Mouse (Mus musculus) small intestine, adult 2 months (tissue): ENCODE results near the gene Asprv1. TPM values are rescaled to one million over a fixed set of nuclear protein-coding genes. Genes with fewer than 3 reads are reported as not detected.

Experiments
- H3K27ac ChIP-seq: fragments of 200-500 bp; 2 replicates; pipeline ENCODE4 v1.5.1; 2012; ENCODE audit warnings: low read depth, low read length, control low read depth, inconsistent platforms; ENCODE audit not compliant: insufficient read depth
- H3K27me3 ChIP-seq: fragments of 200-500 bp; 2 replicates; pipeline ENCODE4 v1.6.1; 2012; ENCODE audit warnings: mild to moderate bottlenecking, moderate library complexity, low read length, inconsistent platforms; ENCODE audit not compliant: control insufficient read depth, insufficient read depth
- H3K36me3 ChIP-seq: fragments of 200-500 bp; 2 replicates; pipeline ENCODE4 v1.6.1; 2012; ENCODE audit warnings: mild to moderate bottlenecking, low read length, control low read depth, inconsistent platforms; ENCODE audit not compliant: control insufficient read depth, insufficient read depth
- H3K4me1 ChIP-seq: fragments of 200-500 bp; 2 replicates; pipeline ENCODE4 v1.6.1; 2012; ENCODE audit warnings: low read length, inconsistent platforms, mixed read lengths; ENCODE audit not compliant: control insufficient read depth, insufficient read depth, insufficient read length
- H3K4me3 ChIP-seq: fragments of 200-500 bp; 2 replicates; pipeline ENCODE4 v1.5.1; 2012; ENCODE audit warnings: low read depth, mild to moderate bottlenecking, control low read depth, inconsistent platforms, low read length, moderate library complexity
- CTCF ChIP-seq: fragments of 200-500 bp; IDR thresholded peaks from 2 replicates; pipeline ENCODE4 v1.5.1; 2012; ENCODE audit warnings: low read depth, mild to moderate bottlenecking, control low read depth, inconsistent platforms, low read length, moderate library complexity, mixed read lengths; ENCODE audit not compliant: insufficient replicate concordance, insufficient read length; ENCODE audit errors: extremely low read depth
- POLR2A ChIP-seq: fragments of 200-500 bp; IDR thresholded peaks from 2 replicates; pipeline ENCODE4 v1.6.1; 2012; ENCODE audit warnings: low read depth, mild to moderate bottlenecking, control low read depth, inconsistent platforms, low read length, moderate library complexity
- WGBS: fragments of 180-500 bp; shearing (Covaris S2); methylation state at CpG from one replicate; pipeline ENCODE4 v1.1.7; 2018; 5-methylcytosine and 5-hydroxymethylcytosine counted together
- polyA plus RNA-seq: library from polyadenylated mRNA; depleted of rRNA; stranded (reverse); fragments of >200 nt; gene quantifications from 2 replicates; pipeline ENCODE4 v1.2.3, GENCODE M21; 2012

Asprv1 gene
- polyA plus RNA-seq, 1 experiment, result 0.23 TPM

DNA sequence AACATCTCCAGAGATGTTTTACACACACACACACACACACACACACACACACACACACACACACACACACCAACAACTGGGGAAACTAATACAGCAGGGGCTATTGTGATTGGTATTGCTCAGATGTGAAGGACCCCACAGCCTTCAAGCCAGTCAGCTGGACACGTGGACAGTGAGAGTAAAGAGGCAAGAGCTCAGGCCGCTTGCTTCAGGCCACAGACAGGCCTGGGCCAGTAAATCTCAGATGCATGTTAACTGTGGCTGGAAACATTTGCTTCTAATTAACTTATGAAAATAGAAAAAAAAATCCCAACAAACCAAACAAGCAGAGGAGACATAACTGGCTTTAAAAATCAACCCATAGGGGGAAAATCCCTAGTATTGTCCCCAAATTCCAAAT lies 9.9 kb downstream of the Asprv1 start:
- TF ChIP-seq CTCF (no peak), POLR2A (no peak)
- Histone ChIP-seq H3K36me3 (no peaks in the 10 kb centered on the region), H3K27ac (peak overlapping the region; percentile 98), H3K4me1 (peaks cover 40% of the 10 kb centered on the region), H3K27me3 (no peaks in the 10 kb centered on the region), H3K4me3 (no peak overlapping the region)
- WGBS, result 93% methylated on average over 2 of the region's 2 CpGs

DNA sequence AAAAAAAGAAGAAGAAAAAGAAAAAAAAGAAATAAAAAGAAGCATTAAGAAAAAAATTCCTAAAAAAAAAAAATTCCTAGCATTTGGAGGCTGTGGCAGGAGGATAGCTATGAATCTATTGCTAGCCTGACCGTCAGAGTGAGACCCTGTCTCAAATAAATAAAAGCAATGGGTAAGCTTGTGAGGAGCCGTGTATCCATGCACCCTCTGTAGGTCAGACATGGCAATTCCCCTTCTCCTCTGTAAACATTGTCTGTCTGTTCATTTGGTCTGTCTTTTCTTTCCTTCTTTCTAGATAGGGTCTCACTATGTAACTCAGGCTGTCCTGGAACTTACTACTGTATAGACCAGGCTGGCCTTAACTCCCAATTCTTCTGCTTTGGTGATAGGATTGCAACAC lies 10.5 kb downstream of the Asprv1 start:
- peaks cover 40% of the 10 kb centered on the region for H3K4me1 ChIP-seq
- H3K27ac ChIP-seq, result peak overlapping the region; percentile 27; the same call in 1 of the 2 replicates
- TF ChIP-seq POLR2A (no peak), CTCF (no peak)
- no peaks in the 10 kb centered on the region for H3K36me3 ChIP-seq
- H3K4me3 ChIP-seq, result no peak overlapping the region
- no peaks in the 10 kb centered on the region for H3K27me3 ChIP-seq
- 59% methylated on average over 2 of the region's 2 CpGs for WGBS

DNA sequence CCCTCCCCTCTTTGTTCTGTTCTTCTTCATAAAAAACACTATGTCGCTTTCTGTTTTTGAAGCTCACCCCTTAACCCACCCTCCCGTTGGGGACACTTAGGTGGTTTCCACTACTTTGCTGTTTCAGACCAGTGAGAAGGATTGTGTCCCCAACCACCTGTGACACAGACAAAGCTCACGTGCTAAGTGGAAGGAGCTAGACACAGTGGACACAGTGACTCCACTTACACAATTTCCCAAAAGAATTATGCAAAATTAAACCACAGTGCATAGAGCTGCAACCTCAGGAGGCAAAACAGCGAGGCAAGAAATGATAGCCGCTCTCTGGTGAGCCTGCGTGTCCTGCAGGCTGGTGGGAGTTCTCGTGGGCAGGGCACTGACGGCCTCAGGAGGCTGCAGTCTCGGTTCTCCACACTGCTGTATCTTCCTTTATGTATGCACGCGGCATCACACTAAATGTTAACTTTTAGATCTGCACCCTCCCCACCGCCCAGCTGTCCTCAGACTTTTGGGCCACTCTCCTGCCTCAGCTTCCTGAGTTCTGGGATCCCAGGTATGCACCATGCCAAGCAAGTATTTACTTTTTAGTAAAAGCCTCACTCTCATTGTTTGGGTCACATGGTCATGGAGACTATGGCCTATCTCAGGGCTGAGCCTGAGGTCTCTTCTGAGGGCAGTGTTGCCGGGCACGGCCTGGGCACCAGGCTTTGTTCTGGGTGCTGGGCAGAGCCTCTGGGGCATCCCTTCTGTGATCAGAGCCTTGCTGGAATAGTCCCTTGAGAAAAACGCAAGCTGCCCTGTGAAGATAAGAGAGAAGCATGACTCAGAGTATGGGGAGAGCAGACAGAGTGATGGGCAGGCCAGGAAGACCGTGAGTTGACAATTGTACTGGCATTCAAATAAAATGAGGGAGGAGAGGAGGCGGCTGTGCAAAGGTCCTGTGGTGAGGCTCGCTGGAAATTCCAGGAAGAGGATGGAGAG lies 11.5 kb downstream of the Asprv1 start:
- peak overlapping the region; percentile 80 for H3K27ac ChIP-seq
- TF ChIP-seq POLR2A (no peak), CTCF (no peak)

DNA sequence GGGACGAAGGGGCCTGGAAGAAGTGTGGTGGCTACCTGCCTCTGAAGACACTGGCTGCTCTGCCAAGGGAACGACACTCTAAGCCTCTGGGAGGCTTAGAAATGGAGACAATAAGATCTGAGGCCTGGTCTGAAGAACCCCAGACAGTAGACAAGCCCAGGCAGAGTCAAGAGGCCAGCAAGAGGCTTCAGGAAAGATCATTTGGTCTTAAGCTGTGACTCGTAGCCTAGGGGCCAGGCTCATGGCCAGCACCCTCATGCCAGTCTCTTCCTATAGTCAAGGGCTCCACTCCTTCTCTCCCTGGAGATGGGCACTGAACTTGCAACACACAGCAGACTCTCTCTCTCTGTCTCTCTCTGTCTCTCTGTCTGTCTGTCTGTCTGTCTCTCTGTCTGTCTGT lies 12.2 kb downstream of the Asprv1 start:
- TF ChIP-seq CTCF, result no peak
- 0 out of 2 replicates have a peak, but pooled peaks have one; percentile 11 for TF ChIP-seq POLR2A
- 82% methylated on average over 3 of the region's 3 CpGs for WGBS

More for the DNA sequence above, 11.5 kb downstream of the Asprv1 start:
- Histone ChIP-seq H3K4me3 (no peak overlapping the region), H3K4me1 (peaks cover 38% of the 10 kb centered on the region), H3K36me3 (no peaks in the 10 kb centered on the region), H3K27me3 (no peaks in the 10 kb centered on the region)
- WGBS, result 76% methylated on average over 18 of the region's 18 CpGs

DNA sequence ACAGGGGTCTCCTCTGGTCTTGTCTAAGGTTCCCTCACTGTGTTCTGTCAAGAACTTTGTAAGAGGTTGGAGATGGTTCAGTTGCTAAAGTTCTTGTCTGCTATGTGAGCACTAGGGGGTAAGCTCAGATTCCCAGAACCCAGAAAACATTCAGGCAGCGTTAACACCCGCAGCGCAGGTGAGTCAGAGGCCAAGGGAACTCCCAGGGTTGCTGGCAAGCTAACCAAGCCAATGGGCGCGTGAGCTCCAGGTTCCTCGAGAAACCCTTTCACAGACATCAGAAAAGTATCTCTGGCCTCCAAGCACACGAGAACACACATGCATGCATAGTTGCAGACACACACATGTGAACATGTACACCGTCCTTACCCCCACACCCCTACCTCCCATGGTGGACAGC lies 12.8 kb downstream of the Asprv1 start:
- 39% methylated on average over 8 of the region's 8 CpGs for WGBS
- Histone ChIP-seq H3K4me1 (peaks cover 39% of the 10 kb centered on the region), H3K27me3 (no peaks in the 10 kb centered on the region), H3K27ac (peak overlapping the region; percentile 80), H3K4me3 (no peak overlapping the region), H3K36me3 (no peaks in the 10 kb centered on the region)
- TF ChIP-seq CTCF (no peak), POLR2A (no peak)

More for the DNA sequence above, 12.2 kb downstream of the Asprv1 start:
- Histone ChIP-seq H3K36me3 (no peaks in the 10 kb centered on the region), H3K4me1 (peaks cover 41% of the 10 kb centered on the region), H3K4me3 (no peak overlapping the region), H3K27ac (peak overlapping the region; percentile 80), H3K27me3 (no peaks in the 10 kb centered on the region)

DNA sequence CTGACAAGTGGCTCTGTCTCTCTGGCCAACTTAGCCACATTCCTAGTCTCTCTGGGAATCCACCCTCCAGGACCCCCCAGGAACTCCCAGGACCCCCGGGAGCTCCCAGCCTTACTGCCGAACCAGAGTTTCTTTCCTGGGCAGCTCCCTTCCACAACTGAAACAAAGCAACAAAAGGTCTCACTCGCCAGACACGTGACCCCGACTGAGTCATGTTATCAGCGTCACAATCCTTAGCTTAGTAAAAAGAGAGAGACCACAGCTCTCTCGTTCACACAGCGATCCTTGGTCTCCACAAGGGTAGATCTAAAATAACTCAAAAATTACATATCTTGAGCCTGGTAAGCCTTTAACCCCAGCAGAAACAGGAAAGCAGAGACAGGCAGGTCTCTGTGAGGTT lies 13.8 kb downstream of the Asprv1 start:
- no peak overlapping the region for H3K27ac ChIP-seq
- H3K4me3 ChIP-seq, result no peak overlapping the region
- WGBS, result 83% methylated on average over 8 of the region's 8 CpGs
- peaks cover 34% of the 10 kb centered on the region for H3K4me1 ChIP-seq
- no peaks in the 10 kb centered on the region for H3K27me3 ChIP-seq
- TF ChIP-seq CTCF (no peak), POLR2A (no peak)
- H3K36me3 ChIP-seq, result no peaks in the 10 kb centered on the region

DNA sequence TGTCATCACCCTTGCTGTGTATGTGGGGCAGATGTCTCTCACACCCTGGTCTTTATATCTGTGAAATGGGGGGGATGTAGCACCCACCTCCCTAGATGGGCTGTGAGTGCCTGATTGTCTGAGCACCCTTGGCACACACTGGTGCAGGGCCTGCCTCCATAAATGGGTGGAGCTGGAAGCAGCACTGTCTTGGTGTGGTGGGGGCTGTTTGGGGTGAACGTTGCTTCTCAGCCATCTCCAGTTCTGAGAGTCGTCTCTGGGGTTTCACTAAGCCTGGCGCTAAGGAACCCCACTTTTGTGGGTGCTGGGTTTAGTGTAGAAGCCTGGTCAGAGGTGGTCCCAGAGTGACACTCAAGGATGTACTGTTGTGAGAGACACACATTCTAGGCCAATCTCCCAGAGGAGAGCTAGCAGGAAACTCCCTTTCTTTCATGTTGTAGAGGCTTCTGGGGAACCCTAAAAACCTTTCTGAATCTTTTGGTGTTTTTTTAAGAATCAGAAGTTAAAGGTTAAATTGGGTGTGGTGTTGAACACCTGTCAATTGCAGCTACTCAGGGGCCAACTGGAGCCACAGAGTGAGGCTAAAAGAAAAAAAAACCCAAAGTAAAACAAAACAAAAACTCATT lies 16.9 kb downstream of the Asprv1 start:
- H3K4me3 ChIP-seq, result no peak overlapping the region
- H3K36me3 ChIP-seq, result peaks cover 22% of the 10 kb centered on the region
- peak overlapping the region; percentile 50; the same call in 1 of the 2 replicates for H3K27ac ChIP-seq
- TF ChIP-seq CTCF (no peak), POLR2A (peak; percentile 14; the same call in 1 of the 2 replicates)
- no peaks in the 10 kb centered on the region for H3K27me3 ChIP-seq
- 43% methylated on average over 3 of the region's 3 CpGs for whole genome bisulfite sequencing
- H3K4me1 ChIP-seq, result peaks cover 20% of the 10 kb centered on the region; the same call in 1 of the 2 replicates
